Comparison of ENCODE assay signal across 23 mouse cellular contexts in the genomic region with DNA sequence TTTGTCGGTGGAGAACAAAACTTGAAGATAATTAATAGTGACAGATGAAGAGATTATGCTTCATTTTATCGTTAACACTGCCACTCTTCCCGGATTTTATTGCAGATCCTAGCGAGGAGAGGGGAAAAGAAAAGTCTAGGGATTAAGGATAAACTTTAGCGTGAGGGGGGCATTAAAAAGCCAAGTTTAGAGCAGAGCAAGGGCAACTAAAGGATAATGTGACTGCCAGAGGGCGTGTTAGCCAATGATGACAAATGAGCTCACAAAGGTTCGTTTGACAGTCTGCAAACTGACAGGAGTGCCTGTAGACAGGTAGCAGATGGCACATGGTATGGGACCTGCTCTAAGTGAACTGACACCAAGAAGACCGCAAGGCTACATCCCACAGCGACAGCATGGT. TPM values are rescaled to one million over a fixed set of nuclear protein-coding genes. Genes with fewer than 3 reads are reported as not detected.
DNase-seq lines count a peak whose midpoint lies in the region; ATAC-seq and TF ChIP-seq lines count a peak whose summit lies in the region.
"Had no signal": no experiment of that assay in that cellular context is flagged by ENCODE, and none has a peak within 500 bp of the region (broad histone marks: within the 10 kb centered on the region; RNA-seq: fewer than 3 reads in every experiment).

No protein-coding gene starts in this region.

- no peak for ATAC-seq in embryonic facial prominence, embryonic 11.5 days (replicated peaks; ENCODE audit: insufficient number of reproducible peaks, low FRiP score, low TSS enrichment, low read depth)
- no peak for ATAC-seq in hindbrain, postnatal 0 days
- ATAC-seq in hindbrain, embryonic 13.5 days (ENCODE audit: low FRiP score) = no peak
- no peak for ATAC-seq in midbrain, postnatal 0 days (ENCODE audit: low FRiP score)
- ATAC-seq: activated CD4-positive, CD25-positive, alpha-beta regulatory T cell, adult 4 months; forebrain, embryonic 15.5 days had no signal

- WGBS in embryonic facial prominence, embryonic 11.5 days = 45% methylated on average over 9 of the region's 9 CpGs
- WGBS in embryonic facial prominence, embryonic 10.5 days = 53% methylated on average over 9 of the region's 9 CpGs
- WGBS in hindbrain, postnatal 0 days = 56% methylated on average over 9 of the region's 9 CpGs
- WGBS in hindbrain, embryonic 13.5 days = 70% methylated on average over 9 of the region's 9 CpGs
- WGBS in midbrain, postnatal 0 days = 36% methylated on average over 9 of the region's 9 CpGs
- 68% methylated on average over 9 of the region's 9 CpGs for WGBS in midbrain, embryonic 10.5 days

- no peak overlapping the region for H3K9ac ChIP-seq in embryonic facial prominence, embryonic 11.5 days (replicated peaks; ENCODE audit: low read length)
- H3K9ac ChIP-seq in hindbrain, postnatal 0 days (replicated peaks; ENCODE audit: low read length) = no peak overlapping the region
- no peak overlapping the region for H3K9ac ChIP-seq in hindbrain, embryonic 13.5 days
- H3K9ac ChIP-seq in midbrain, postnatal 0 days (replicated peaks; ENCODE audit: low read length, poor library complexity, severe bottlenecking) = no peak overlapping the region
- H3K9ac ChIP-seq: embryonic facial prominence, embryonic 13.5 days; forebrain, embryonic 12.5 days; forebrain, embryonic 15.5 days; hindbrain, embryonic 15.5 days had no signal

- H3K4me2 ChIP-seq in embryonic facial prominence, embryonic 11.5 days (ENCODE audit: low read depth, low read length) = no peak overlapping the region
- no peak overlapping the region for H3K4me2 ChIP-seq in hindbrain, postnatal 0 days (ENCODE audit: low read depth, low read length)
- no peak overlapping the region for H3K4me2 ChIP-seq in hindbrain, embryonic 13.5 days
- no peak overlapping the region for H3K4me2 ChIP-seq in midbrain, postnatal 0 days (ENCODE audit: low read depth, low read length, poor library complexity, severe bottlenecking)
- H3K4me2 ChIP-seq: embryonic facial prominence, embryonic 13.5 days; forebrain, embryonic 12.5 days; forebrain, embryonic 15.5 days; heart, embryonic 11.5 days; hindbrain, embryonic 15.5 days had no signal

- no peaks in the 10 kb centered on the region for H3K4me1 ChIP-seq in embryonic facial prominence, embryonic 11.5 days (ENCODE audit: control insufficient read depth, insufficient read depth, low read length)
- peaks cover 4% of the 10 kb centered on the region; the same call in 1 of the 2 replicates for H3K4me1 ChIP-seq in embryonic facial prominence, embryonic 10.5 days
- H3K4me1 ChIP-seq in hindbrain, postnatal 0 days (ENCODE audit: insufficient read depth, low read length) = no peaks in the 10 kb centered on the region
- 0 out of 2 replicates have a peak, but pooled peaks cover 4% of the 10 kb centered on the region for H3K4me1 ChIP-seq in hindbrain, embryonic 13.5 days (replicated peaks)
- H3K4me1 ChIP-seq in midbrain, postnatal 0 days (ENCODE audit: insufficient read depth, low read length) = no peaks in the 10 kb centered on the region
- peaks cover 8% of the 10 kb centered on the region; the same call in 1 of the 2 replicates for H3K4me1 ChIP-seq in midbrain, embryonic 10.5 days
- H3K4me1 ChIP-seq: embryonic facial prominence, embryonic 13.5 days; forebrain, embryonic 12.5 days; hindbrain, embryonic 15.5 days had no signal

- H3K4me3 ChIP-seq in embryonic facial prominence, embryonic 11.5 days (ENCODE audit: low read depth, low read length) = no peak overlapping the region
- no peak overlapping the region for H3K4me3 ChIP-seq in embryonic facial prominence, embryonic 10.5 days
- H3K4me3 ChIP-seq in hindbrain, postnatal 0 days (ENCODE audit: low read length) = no peak overlapping the region
- no peak overlapping the region for H3K4me3 ChIP-seq in hindbrain, embryonic 13.5 days
- H3K4me3 ChIP-seq in midbrain, postnatal 0 days (ENCODE audit: low read depth, low read length) = no peak overlapping the region
- no peak overlapping the region for H3K4me3 ChIP-seq in midbrain, embryonic 10.5 days
- H3K4me3 ChIP-seq: embryonic facial prominence, embryonic 13.5 days; erythroblast, embryonic 14.5 days; forebrain, embryonic 12.5 days; forebrain, embryonic 15.5 days; heart, adult 2 months; hindbrain, embryonic 15.5 days had no signal

- peak; percentile 3 for DNase-seq in embryonic facial prominence, embryonic 11.5 days (ENCODE audit: low spot score)
- no peak for DNase-seq in embryonic facial prominence, embryonic 10.5 days (ENCODE audit: low spot score)
- peak; percentile 15 for DNase-seq in hindbrain, postnatal 0 days (ENCODE audit: low spot score)
- peak; percentile 22 for DNase-seq in midbrain, postnatal 0 days (ENCODE audit: low spot score)
- DNase-seq in midbrain, embryonic 10.5 days (ENCODE audit: low spot score) = no peak
- DNase-seq in kidney, postnatal 25 days = no peak
- DNase-seq: adrenal gland, adult 8-10 months; adrenal gland, postnatal 25 days; cerebellum, adult 18-20 months; cerebellum, adult 9-10 months; cerebellum, postnatal 14 days; gastrocnemius, postnatal 25 days; heart, adult 2 months; heart, postnatal 4 days had no signal

- H3K27ac ChIP-seq in embryonic facial prominence, embryonic 11.5 days (replicated peaks; ENCODE audit: low read depth, low read length) = no peak overlapping the region
- H3K27ac ChIP-seq in embryonic facial prominence, embryonic 10.5 days (replicated peaks) = no peak overlapping the region
- H3K27ac ChIP-seq in hindbrain, postnatal 0 days = no peak overlapping the region
- H3K27ac ChIP-seq in hindbrain, embryonic 13.5 days = no peak overlapping the region
- H3K27ac ChIP-seq in midbrain, postnatal 0 days (ENCODE audit: low read depth, low read length) = no peak overlapping the region
- H3K27ac ChIP-seq in midbrain, embryonic 10.5 days (replicated peaks) = no peak overlapping the region
- H3K27ac ChIP-seq: embryonic facial prominence, embryonic 13.5 days; forebrain, embryonic 12.5 days; forebrain, embryonic 15.5 days; heart, adult 2 months; hindbrain, embryonic 15.5 days had no signal

- no peaks in the 10 kb centered on the region for H3K27me3 ChIP-seq in embryonic facial prominence, embryonic 11.5 days (ENCODE audit: control insufficient read depth, insufficient read depth, low read length)
- H3K27me3 ChIP-seq in embryonic facial prominence, embryonic 10.5 days (replicated peaks; ENCODE audit: low read depth, poor library complexity, severe bottlenecking) = no peaks in the 10 kb centered on the region
- no peaks in the 10 kb centered on the region for H3K27me3 ChIP-seq in hindbrain, postnatal 0 days (ENCODE audit: insufficient read depth, low read length)
- H3K27me3 ChIP-seq in hindbrain, embryonic 13.5 days = peaks cover 20% of the 10 kb centered on the region
- no peaks in the 10 kb centered on the region for H3K27me3 ChIP-seq in midbrain, postnatal 0 days (ENCODE audit: insufficient read depth, low read length)
- no peaks in the 10 kb centered on the region for H3K27me3 ChIP-seq in midbrain, embryonic 10.5 days (ENCODE audit: low read depth, poor library complexity, severe bottlenecking)
- H3K27me3 ChIP-seq: embryonic facial prominence, embryonic 13.5 days; forebrain, embryonic 12.5 days; forebrain, embryonic 15.5 days had no signal

- TF ChIP-seq CTCF in hindbrain, postnatal 0 days (IDR thresholded peaks at IDR 0.05; ENCODE audit: low read depth) = no peak
- no peak for TF ChIP-seq CTCF in midbrain, postnatal 0 days (IDR thresholded peaks at IDR 0.05)

- H3K9me3 ChIP-seq in embryonic facial prominence, embryonic 11.5 days (replicated peaks; ENCODE audit: control insufficient read depth, low read length) = no peaks in the 10 kb centered on the region
- no peaks in the 10 kb centered on the region for H3K9me3 ChIP-seq in embryonic facial prominence, embryonic 10.5 days
- H3K9me3 ChIP-seq in hindbrain, postnatal 0 days (ENCODE audit: low read length) = no peaks in the 10 kb centered on the region
- H3K9me3 ChIP-seq in hindbrain, embryonic 13.5 days = no peaks in the 10 kb centered on the region
- H3K9me3 ChIP-seq in midbrain, postnatal 0 days (ENCODE audit: low read length) = no peaks in the 10 kb centered on the region
- H3K9me3 ChIP-seq in midbrain, embryonic 10.5 days (replicated peaks) = no peaks in the 10 kb centered on the region
- H3K9me3 ChIP-seq: embryonic facial prominence, embryonic 13.5 days; forebrain, embryonic 12.5 days; forebrain, embryonic 15.5 days; hindbrain, embryonic 15.5 days had no signal

- H3K36me3 ChIP-seq in embryonic facial prominence, embryonic 11.5 days (replicated peaks; ENCODE audit: control insufficient read depth, insufficient read depth, low read depth, low read length) = no peaks in the 10 kb centered on the region
- H3K36me3 ChIP-seq in embryonic facial prominence, embryonic 10.5 days (replicated peaks) = no peaks in the 10 kb centered on the region
- no peaks in the 10 kb centered on the region for H3K36me3 ChIP-seq in hindbrain, postnatal 0 days (ENCODE audit: insufficient read depth, low read length)
- H3K36me3 ChIP-seq in hindbrain, embryonic 13.5 days = no peaks in the 10 kb centered on the region
- no peaks in the 10 kb centered on the region for H3K36me3 ChIP-seq in midbrain, postnatal 0 days (ENCODE audit: insufficient read depth, low read length)
- H3K36me3 ChIP-seq in midbrain, embryonic 10.5 days = no peaks in the 10 kb centered on the region
- H3K36me3 ChIP-seq: embryonic facial prominence, embryonic 13.5 days; forebrain, embryonic 12.5 days; forebrain, embryonic 15.5 days; hindbrain, embryonic 15.5 days had no signal

RNA-seq across cellular contexts. Expression of gene Tshr, which starts 36.9 kb away (rescaled TPM):
- polyA plus RNA-seq in embryonic facial prominence, embryonic 11.5 days (2014; fragmentation: Nextera tagmentation; extraction: Ambion mirVana) = 0.20 and 0.49 TPM in 2 replicates
- 0.18 and 0.39 TPM in 2 replicates for polyA plus RNA-seq in embryonic facial prominence, embryonic 10.5 days (2016; fragmentation: Nextera tagmentation; extraction: Ambion mirVana)
- total RNA-seq in hindbrain, postnatal 0 days (2014; rRNA removed) = 0.78 and 0.79 TPM in 2 replicates
- 0.59 and 0.63 TPM in 2 replicates for polyA plus RNA-seq in hindbrain, postnatal 0 days (2015; fragmentation: Nextera tagmentation; extraction: Ambion mirVana)
- polyA plus RNA-seq in hindbrain, embryonic 13.5 days (2015; fragmentation: Nextera tagmentation; extraction: Ambion mirVana) = 0.40 and 0.52 TPM in 2 replicates
- total RNA-seq in midbrain, postnatal 0 days (2014; rRNA removed) = 0.55 and 0.57 TPM in 2 replicates
- polyA plus RNA-seq in midbrain, postnatal 0 days (2015; fragmentation: Nextera tagmentation; extraction: Ambion mirVana) = 0.50 and 0.53 TPM in 2 replicates
- polyA plus RNA-seq in midbrain, embryonic 10.5 days (2016; fragmentation: Nextera tagmentation; extraction: Ambion mirVana) = 0.05 and 0.21 TPM in 2 replicates
- polyA plus RNA-seq: activated CD4-positive, CD25-positive, alpha-beta regulatory T cell, adult 4 months; erythroblast, embryonic 14.5 days; hindbrain, embryonic 11.5 days had no signal

RNA-seq across cellular contexts. Expression of gene Cep128, which starts 37.1 kb away (rescaled TPM):
- polyA plus RNA-seq in embryonic facial prominence, embryonic 11.5 days (2014; fragmentation: Nextera tagmentation; extraction: Ambion mirVana) = 10.7 and 10.8 TPM in 2 replicates
- polyA plus RNA-seq in embryonic facial prominence, embryonic 10.5 days (2016; fragmentation: Nextera tagmentation; extraction: Ambion mirVana) = 10.5 and 11.8 TPM in 2 replicates
- 4.3 and 4.4 TPM in 2 replicates for total RNA-seq in hindbrain, postnatal 0 days (2014; rRNA removed)
- polyA plus RNA-seq in hindbrain, postnatal 0 days (2015; fragmentation: Nextera tagmentation; extraction: Ambion mirVana) = 3.0 and 3.8 TPM in 2 replicates
- polyA plus RNA-seq in hindbrain, embryonic 13.5 days (2015; fragmentation: Nextera tagmentation; extraction: Ambion mirVana) = 4.1 and 4.6 TPM in 2 replicates
- total RNA-seq in midbrain, postnatal 0 days (2014; rRNA removed) = 8.4 and 11.4 TPM in 2 replicates
- polyA plus RNA-seq in midbrain, postnatal 0 days (2015; fragmentation: Nextera tagmentation; extraction: Ambion mirVana) = 3.0 and 3.3 TPM in 2 replicates
- polyA plus RNA-seq in midbrain, embryonic 10.5 days (2016; fragmentation: Nextera tagmentation; extraction: Ambion mirVana) = 8.6 and 9.7 TPM in 2 replicates

Comparison
In these comparisons a context has a peak if more than half of its experiments do, and no peak if none do; other contexts are left out.
1. DNase-seq: peak in embryonic facial prominence, embryonic 11.5 days (single experiment), hindbrain, postnatal 0 days (single experiment) and midbrain, postnatal 0 days (single experiment); none in embryonic facial prominence, embryonic 10.5 days (single experiment), midbrain, embryonic 10.5 days (single experiment) and kidney, postnatal 25 days (0 of 2).